Mouse (Mus musculus): ENCODE measurements at regions not wholly inside any gene's neighbourhood (a gene's known extent, or its start where the extent isn't known, plus 50 kb on each side); places are given as distances from the start of the nearest gene placed in this dataset.

DNA sequence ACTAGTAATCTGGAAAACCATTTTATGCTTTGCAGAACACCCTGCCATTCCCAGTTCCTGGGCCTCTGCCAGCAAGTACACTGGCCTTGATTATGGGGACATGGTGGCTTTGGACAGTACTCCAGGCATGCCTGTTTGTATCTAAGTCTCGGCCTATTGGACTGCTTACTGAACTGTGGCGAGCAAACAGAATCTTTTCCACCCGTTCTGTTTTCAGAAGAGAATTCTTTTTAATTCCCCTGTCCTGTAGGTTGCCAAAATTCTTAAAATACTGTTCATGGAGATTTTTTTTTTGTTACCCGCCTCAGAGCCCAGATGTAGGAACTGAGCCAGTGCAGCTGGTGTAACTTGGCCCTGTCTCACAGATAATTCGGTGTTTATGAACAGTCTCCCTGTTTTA, 564.7 kb upstream of the Atp2b1 start:
- TF ChIP-seq CTCF (IDR thresholded peaks at IDR 0.05; ENCODE audit: control insufficient read depth, insufficient read depth, insufficient read length) (no peak), USF1 (IDR thresholded peaks at IDR 0.05; ENCODE audit: low read depth) (no peak), MAX (IDR thresholded peaks at IDR 0.05) (no peak), MYOG (IDR thresholded peaks at IDR 0.05; ENCODE audit: control insufficient read depth, extremely low read depth, insufficient read length) (no peak)

Data from C2C12 (cell line).